Mouse (Mus musculus) retina, postnatal 1 day (tissue): ENCODE measurements around the gene Txnrd2.

Source experiments
- DNase-seq: peaks from one replicate; pipeline ENCODE4 v3.0.0-alpha.2; 2012

The Txnrd2 gene

GRCm38 (mm10) chr16:18426215-18426791 lies at the start of gene Txnrd2:
Gene Txnrd2, plus strand, starts transcription at chr16:18426384.
- DNase-seq, result peak; percentile 80

- DNase-seq, result peak; percentile 40
Observed at GRCm38 (mm10) chr16:18377203-18377602, 49.0 kb upstream of the Txnrd2 start.

GRCm38 (mm10) chr16:18378489-18378888 lies 47.7 kb upstream of the Txnrd2 start:
- peak; percentile 17 for DNase-seq

GRCm38 (mm10) chr16:18379338-18380001 lies 46.7 kb upstream of the Txnrd2 start:
- peak; percentile 43 for DNase-seq

GRCm38 (mm10) chr16:18380495-18381063 lies 45.6 kb upstream of the Txnrd2 start:
- peak; percentile 94 for DNase-seq

GRCm38 (mm10) chr16:18381621-18382258 lies 44.4 kb upstream of the Txnrd2 start:
- DNase-seq, result peak; percentile 80

GRCm38 (mm10) chr16:18383045-18383726 lies 43.0 kb upstream of the Txnrd2 start:
- DNase-seq, result no peak

- DNase-seq, result peak; percentile 5
Observed at GRCm38 (mm10) chr16:18383756-18384155, 42.4 kb upstream of the Txnrd2 start.

GRCm38 (mm10) chr16:18384211-18384610 lies 42.0 kb upstream of the Txnrd2 start:
- DNase-seq, result peak; percentile 9

GRCm38 (mm10) chr16:18384659-18385058 lies 41.5 kb upstream of the Txnrd2 start:
- DNase-seq, result no peak

GRCm38 (mm10) chr16:18385411-18385810 lies 40.8 kb upstream of the Txnrd2 start:
- DNase-seq, result no peak

- no peak for DNase-seq
Observed at GRCm38 (mm10) chr16:18386451-18386850, 39.7 kb upstream of the Txnrd2 start.

GRCm38 (mm10) chr16:18386972-18387371 lies 39.2 kb upstream of the Txnrd2 start:
- DNase-seq, result no peak

GRCm38 (mm10) chr16:18387704-18388582 lies 38.2 kb upstream of the Txnrd2 start:
- DNase-seq, result no peak

- no peak for DNase-seq
Observed at GRCm38 (mm10) chr16:18388583-18389435, 37.4 kb upstream of the Txnrd2 start.

GRCm38 (mm10) chr16:18390399-18390798 lies 35.8 kb upstream of the Txnrd2 start:
- DNase-seq, result no peak

- DNase-seq, result no peak
Observed at GRCm38 (mm10) chr16:18391127-18391526, 35.1 kb upstream of the Txnrd2 start.

GRCm38 (mm10) chr16:18391728-18392127 lies 34.5 kb upstream of the Txnrd2 start:
- DNase-seq, result no peak

GRCm38 (mm10) chr16:18392469-18393426 lies 33.4 kb upstream of the Txnrd2 start:
- DNase-seq, result peak; percentile 93

GRCm38 (mm10) chr16:18393595-18393994 lies 32.6 kb upstream of the Txnrd2 start:
- DNase-seq, result no peak
